Mouse (Mus musculus) midbrain, embryonic 15.5 days (tissue): Measurements from ENCODE around the gene Kcnj16. TPM values are rescaled to one million over a fixed set of nuclear protein-coding genes. Genes with fewer than 3 reads are reported as not detected.

ENCODE experiments used
- ATAC-seq: fragments of 200-750 bp; cut with Nextera tagmentation; replicated peaks from 2 replicates; pipeline ENCODE4 v1.8.0; 2017; ENCODE audit warnings: moderate TSS enrichment
- H3K27ac ChIP-seq: fragments of 300-500 bp; sonication (generic); 2 replicates; pipeline ENCODE4 v1.5.1; 2015; ENCODE audit warnings: mild to moderate bottlenecking, inconsistent platforms
- H3K27me3 ChIP-seq: fragments of 300-500 bp; sonication (generic); replicated peaks from 2 replicates; pipeline ENCODE4 v1.6.1; 2015; ENCODE audit warnings: inconsistent platforms
- H3K36me3 ChIP-seq: fragments of 300-500 bp; sonication (generic); replicated peaks from 2 replicates; pipeline ENCODE4 v1.6.1; 2015; ENCODE audit warnings: inconsistent platforms
- H3K4me1 ChIP-seq: fragments of 300-500 bp; sonication (generic); 2 replicates; pipeline ENCODE4 v1.6.1; 2015; ENCODE audit warnings: inconsistent platforms
- H3K4me2 ChIP-seq: fragments of 300-500 bp; sonication (generic); 2 replicates; pipeline ENCODE4 v1.6.1; 2015; ENCODE audit warnings: inconsistent platforms, mild to moderate bottlenecking, moderate library complexity
- H3K4me3 ChIP-seq: fragments of 300-500 bp; sonication (generic); 2 replicates; pipeline ENCODE4 v1.5.1; 2015; ENCODE audit warnings: mild to moderate bottlenecking, inconsistent platforms
- H3K9ac ChIP-seq: fragments of 300-500 bp; sonication (generic); 2 replicates; pipeline ENCODE4 v1.6.1; 2015; ENCODE audit warnings: mild to moderate bottlenecking, inconsistent platforms
- H3K9me3 ChIP-seq: fragments of 300-500 bp; sonication (generic); 2 replicates; pipeline ENCODE4 v1.6.1; 2016; ENCODE audit warnings: inconsistent platforms
- WGBS: fragments of 180-500 bp; shearing (Covaris S2); methylation state at CpG from one replicate; pipeline ENCODE4 v1.1.7; 2015; ENCODE audit warnings: mixed read lengths; 5-methylcytosine and 5-hydroxymethylcytosine counted together
- polyA plus RNA-seq: library from polyadenylated mRNA; unstranded; fragments of >200 nt; fragmentation: Nextera tagmentation; extraction: Ambion mirVana; gene quantifications from 2 replicates; pipeline ENCODE4 v1.2.1, GENCODE M21; 2015

Kcnj16 gene
- polyA plus RNA-seq: 0.75 and 0.96 TPM in 2 replicates

- Histone ChIP-seq H3K27ac (no peak within 1 kb of the TSS), H3K4me2 (no peak within 1 kb of the TSS), H3K4me1 (no peaks in the 10 kb centered on the region), H3K9me3 (no peaks in the 10 kb centered on the region), H3K36me3 (no peaks in the 10 kb centered on the region), H3K27me3 (no peaks in the 10 kb centered on the region), H3K9ac (no peak within 1 kb of the TSS), H3K4me3 (no peak within 1 kb of the TSS)
- 81% methylated on average over 4 of the region's 4 CpGs for WGBS
- ATAC-seq: no peak
Measured at GRCm38 (mm10) chr11:110967762-110968135, at the start of gene Kcnj16. Gene Kcnj16, plus strand, starts transcription at chr11:110968033.

- Histone ChIP-seq H3K4me1 (no peaks in the 10 kb centered on the region), H3K4me2 (no peak overlapping the region), H3K27ac (no peak overlapping the region), H3K27me3 (no peaks in the 10 kb centered on the region), H3K9me3 (no peaks in the 10 kb centered on the region), H3K9ac (no peak overlapping the region), H3K36me3 (no peaks in the 10 kb centered on the region), H3K4me3 (no peak overlapping the region)
- no peak for ATAC-seq
- 88% methylated on average over 5 of the region's 5 CpGs for WGBS
Measured at GRCm38 (mm10) chr11:110918808-110919465, 48.9 kb upstream of the Kcnj16 start.

GRCm38 (mm10) chr11:110935699-110936098, 32.1 kb upstream of the Kcnj16 start:
- Histone ChIP-seq H3K9ac (no peak overlapping the region), H3K4me3 (no peak overlapping the region), H3K4me1 (no peaks in the 10 kb centered on the region), H3K9me3 (no peaks in the 10 kb centered on the region), H3K27ac (no peak overlapping the region), H3K4me2 (no peak overlapping the region), H3K27me3 (no peaks in the 10 kb centered on the region), H3K36me3 (no peaks in the 10 kb centered on the region)
- 71% methylated on average over 3 of the region's 3 CpGs for WGBS
- no peak for ATAC-seq

- no peak overlapping the region for H3K27ac ChIP-seq
- no peaks in the 10 kb centered on the region for H3K36me3 ChIP-seq
- no peak overlapping the region for H3K4me2 ChIP-seq
- H3K9ac ChIP-seq: no peak overlapping the region
- no peak overlapping the region for H3K4me3 ChIP-seq
- no peaks in the 10 kb centered on the region for H3K4me1 ChIP-seq
- 46% methylated on average over 3 of the region's 3 CpGs for WGBS
- no peaks in the 10 kb centered on the region for H3K9me3 ChIP-seq
- ATAC-seq: no peak
- H3K27me3 ChIP-seq: no peaks in the 10 kb centered on the region
Measured at GRCm38 (mm10) chr11:110942280-110942679, 25.6 kb upstream of the Kcnj16 start.

GRCm38 (mm10) chr11:110942695-110943135, 25.1 kb upstream of the Kcnj16 start:
- H3K4me3 ChIP-seq: no peak overlapping the region
- WGBS: 57% methylated on average over 6 of the region's 6 CpGs

GRCm38 (mm10) chr11:110956665-110957064, 11.2 kb upstream of the Kcnj16 start:
- H3K4me1 ChIP-seq: no peaks in the 10 kb centered on the region
- no peak overlapping the region for H3K4me3 ChIP-seq
- no peak overlapping the region for H3K27ac ChIP-seq
- no peak overlapping the region for H3K4me2 ChIP-seq
- H3K36me3 ChIP-seq: no peaks in the 10 kb centered on the region
- H3K9ac ChIP-seq: no peak overlapping the region
- no peaks in the 10 kb centered on the region for H3K27me3 ChIP-seq
- 47% methylated on average over 7 of the region's 7 CpGs for WGBS
- no peak for ATAC-seq
- H3K9me3 ChIP-seq: no peaks in the 10 kb centered on the region

More at GRCm38 (mm10) chr11:110942695-110943135, 25.1 kb upstream of the Kcnj16 start:
- no peaks in the 10 kb centered on the region for H3K4me1 ChIP-seq
- no peaks in the 10 kb centered on the region for H3K27me3 ChIP-seq
- no peaks in the 10 kb centered on the region for H3K9me3 ChIP-seq
- no peak for ATAC-seq
- H3K36me3 ChIP-seq: no peaks in the 10 kb centered on the region
- H3K27ac ChIP-seq: no peak overlapping the region
- H3K4me2 ChIP-seq: no peak overlapping the region
- no peak overlapping the region for H3K9ac ChIP-seq

GRCm38 (mm10) chr11:110961592-110962021, 6.2 kb upstream of the Kcnj16 start:
- Histone ChIP-seq H3K9me3 (no peaks in the 10 kb centered on the region), H3K4me1 (no peaks in the 10 kb centered on the region), H3K27me3 (no peaks in the 10 kb centered on the region), H3K4me2 (no peak overlapping the region), H3K9ac (no peak overlapping the region), H3K4me3 (no peak overlapping the region), H3K36me3 (no peaks in the 10 kb centered on the region), H3K27ac (no peak overlapping the region)
- 6% methylated on average over 5 of the region's 5 CpGs for WGBS
- ATAC-seq: no peak

- H3K9ac ChIP-seq: no peak overlapping the region
- no peaks in the 10 kb centered on the region for H3K4me1 ChIP-seq
- no peaks in the 10 kb centered on the region for H3K36me3 ChIP-seq
- 83% methylated on average over 11 of the region's 11 CpGs for WGBS
- no peak overlapping the region for H3K4me3 ChIP-seq
- no peak overlapping the region for H3K27ac ChIP-seq
- H3K27me3 ChIP-seq: no peaks in the 10 kb centered on the region
- ATAC-seq: no peak
- H3K9me3 ChIP-seq: no peaks in the 10 kb centered on the region
- no peak overlapping the region for H3K4me2 ChIP-seq
Measured at GRCm38 (mm10) chr11:110967019-110967761, 643 bp upstream of the Kcnj16 start.

GRCm38 (mm10) chr11:110968901-110969300, 1.1 kb downstream of the Kcnj16 start:
- ATAC-seq: no peak
- Histone ChIP-seq H3K27ac (no peak overlapping the region), H3K9ac (no peak overlapping the region), H3K9me3 (no peaks in the 10 kb centered on the region), H3K4me3 (no peak overlapping the region), H3K36me3 (no peaks in the 10 kb centered on the region), H3K4me1 (no peaks in the 10 kb centered on the region), H3K27me3 (no peaks in the 10 kb centered on the region), H3K4me2 (no peak overlapping the region)

GRCm38 (mm10) chr11:110985508-110985907, 17.7 kb downstream of the Kcnj16 start:
- no peak overlapping the region for H3K4me2 ChIP-seq
- no peak overlapping the region for H3K9ac ChIP-seq
- no peaks in the 10 kb centered on the region for H3K4me1 ChIP-seq
- H3K27me3 ChIP-seq: no peaks in the 10 kb centered on the region
- no peak for ATAC-seq
- H3K9me3 ChIP-seq: no peaks in the 10 kb centered on the region
- H3K36me3 ChIP-seq: no peaks in the 10 kb centered on the region
- no peak overlapping the region for H3K4me3 ChIP-seq
- no peak overlapping the region for H3K27ac ChIP-seq
- 75% methylated on average over 1 of the region's 1 CpGs for WGBS

- ATAC-seq: no peak
- Histone ChIP-seq H3K9me3 (no peaks in the 10 kb centered on the region), H3K27me3 (no peaks in the 10 kb centered on the region), H3K4me1 (no peaks in the 10 kb centered on the region), H3K9ac (no peak overlapping the region), H3K4me2 (no peak overlapping the region), H3K4me3 (no peak overlapping the region), H3K36me3 (no peaks in the 10 kb centered on the region), H3K27ac (no peak overlapping the region)
- WGBS: 42% methylated on average over 3 of the region's 3 CpGs
Measured at GRCm38 (mm10) chr11:110985949-110986348, 18.1 kb downstream of the Kcnj16 start.

- WGBS: 78% methylated on average over 4 of the region's 4 CpGs
- Histone ChIP-seq H3K4me3 (no peak overlapping the region), H3K27me3 (no peaks in the 10 kb centered on the region), H3K9me3 (no peaks in the 10 kb centered on the region), H3K36me3 (no peaks in the 10 kb centered on the region), H3K4me1 (no peaks in the 10 kb centered on the region), H3K9ac (no peak overlapping the region), H3K4me2 (no peak overlapping the region), H3K27ac (no peak overlapping the region)
- no peak for ATAC-seq
Measured at GRCm38 (mm10) chr11:110993616-110994015, 25.8 kb downstream of the Kcnj16 start.

GRCm38 (mm10) chr11:110997211-110997610, 29.4 kb downstream of the Kcnj16 start:
- H3K36me3 ChIP-seq: no peaks in the 10 kb centered on the region
- H3K4me1 ChIP-seq: no peaks in the 10 kb centered on the region
- H3K27me3 ChIP-seq: no peaks in the 10 kb centered on the region
- no peak overlapping the region for H3K9ac ChIP-seq
- H3K9me3 ChIP-seq: no peaks in the 10 kb centered on the region
- no peak overlapping the region for H3K27ac ChIP-seq
- WGBS: 19% methylated on average over 9 of the region's 9 CpGs
- H3K4me3 ChIP-seq: no peak overlapping the region
- peak overlapping the region; percentile 10; the same call in 1 of the 2 replicates for H3K4me2 ChIP-seq
- ATAC-seq: no peak
